Mouse (Mus musculus): ENCODE measurements around the gene Bicdl1. TPM values are rescaled to one million over a fixed set of nuclear protein-coding genes. Genes with fewer than 3 reads are reported as not detected.
A peak's percentile ranks its signal among the peaks of the same experiment; 100 is the strongest.

Gene Bicdl1
- polyA plus RNA-seq, 1 experiment from 2014 or later, result 13.7 TPM

DNA sequence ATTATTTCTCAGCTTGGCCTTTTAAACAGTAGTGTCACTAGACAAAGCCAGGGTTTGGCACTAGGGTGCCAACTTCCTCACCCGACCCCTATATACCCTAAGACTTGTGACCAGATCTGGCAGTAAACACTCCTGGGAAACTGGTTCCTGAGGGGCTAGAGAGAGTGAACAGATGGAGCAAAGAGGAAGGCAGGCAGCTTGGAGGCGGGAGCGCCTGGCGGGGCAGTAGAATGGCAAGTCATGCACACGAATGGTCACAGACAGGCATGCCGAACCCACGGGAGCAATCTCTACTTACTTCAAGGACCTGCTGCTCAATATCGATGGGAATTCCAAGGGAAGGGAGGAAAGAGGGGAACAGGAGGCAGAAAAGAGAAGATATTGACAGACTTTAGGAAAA, 59.6 kb downstream of the Bicdl1 start:
- no peak overlapping the region for H3K4me2 ChIP-seq (ENCODE audit: low read depth, low read length)
- WGBS, result 67% methylated on average over 8 of the region's 8 CpGs
- no peak overlapping the region for H3K27ac ChIP-seq (replicated peaks; ENCODE audit: low read depth, low read length)
- H3K9ac ChIP-seq (ENCODE audit: low read depth, low read length), result no peak overlapping the region
- DNase-seq (ENCODE audit: low spot score) (no peak), ATAC-seq (ENCODE audit: low read depth) (no peak)
- H3K9me3 ChIP-seq (ENCODE audit: control insufficient read depth, low read length), result no peaks in the 10 kb centered on the region
- no peak overlapping the region for H3K4me3 ChIP-seq (ENCODE audit: low read depth, low read length)
- H3K4me1 ChIP-seq (ENCODE audit: control insufficient read depth, insufficient read depth, low read length), result no peaks in the 10 kb centered on the region
- H3K27me3 ChIP-seq (replicated peaks; ENCODE audit: control insufficient read depth, insufficient read depth, low read length), result no peaks in the 10 kb centered on the region
- H3K36me3 ChIP-seq (ENCODE audit: control insufficient read depth, insufficient read depth, low read length), result no peaks in the 10 kb centered on the region

- Histone ChIP-seq H3K9me3 (ENCODE audit: control insufficient read depth, low read length) (no peaks in the 10 kb centered on the region), H3K9ac (ENCODE audit: low read depth, low read length) (no peak overlapping the region), H3K4me3 (ENCODE audit: low read depth, low read length) (no peak overlapping the region), H3K4me2 (ENCODE audit: low read depth, low read length) (no peak overlapping the region), H3K36me3 (ENCODE audit: control insufficient read depth, insufficient read depth, low read length) (no peaks in the 10 kb centered on the region), H3K27me3 (replicated peaks; ENCODE audit: control insufficient read depth, insufficient read depth, low read length) (no peaks in the 10 kb centered on the region), H3K4me1 (ENCODE audit: control insufficient read depth, insufficient read depth, low read length) (no peaks in the 10 kb centered on the region), H3K27ac (replicated peaks; ENCODE audit: low read depth, low read length) (no peak overlapping the region)
- DNase-seq (ENCODE audit: low spot score) (no peak), ATAC-seq (ENCODE audit: low read depth) (no peak)
- 61% methylated on average over 2 of the region's 2 CpGs for WGBS
Measured at GRCm38 (mm10) chr5:115670406-115670805, 61.0 kb downstream of the Bicdl1 start.

DNA sequence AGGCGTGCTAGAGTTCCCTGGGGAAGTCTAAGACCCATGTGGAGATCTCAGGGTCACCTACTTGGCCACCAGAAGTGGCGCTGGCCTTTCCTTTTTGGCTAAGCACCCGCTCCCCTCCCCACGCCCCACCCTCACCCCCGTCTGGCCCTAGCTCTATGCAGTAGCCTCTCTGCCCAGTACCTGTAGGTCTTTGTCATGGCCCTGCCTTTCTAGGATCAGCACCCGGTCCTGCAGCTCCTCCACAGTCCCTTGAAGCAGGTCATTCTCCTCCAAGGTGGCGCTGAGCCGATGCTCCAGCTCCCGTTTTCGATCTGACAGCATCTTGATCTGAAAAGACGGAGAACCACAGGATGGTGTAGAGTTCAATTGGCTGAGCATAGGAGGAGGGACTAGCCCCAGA, 61.4 kb downstream of the Bicdl1 start:
- Histone ChIP-seq H3K4me2 (ENCODE audit: low read depth, low read length) (no peak overlapping the region), H3K4me3 (ENCODE audit: low read depth, low read length) (no peak overlapping the region), H3K36me3 (ENCODE audit: control insufficient read depth, insufficient read depth, low read length) (no peaks in the 10 kb centered on the region), H3K9ac (ENCODE audit: low read depth, low read length) (no peak overlapping the region), H3K27ac (replicated peaks; ENCODE audit: low read depth, low read length) (no peak overlapping the region), H3K4me1 (ENCODE audit: control insufficient read depth, insufficient read depth, low read length) (no peaks in the 10 kb centered on the region), H3K27me3 (replicated peaks; ENCODE audit: control insufficient read depth, insufficient read depth, low read length) (no peaks in the 10 kb centered on the region), H3K9me3 (ENCODE audit: control insufficient read depth, low read length) (no peaks in the 10 kb centered on the region)
- ATAC-seq (ENCODE audit: low read depth), result no peak
- DNase-seq (ENCODE audit: low spot score), result no peak
- WGBS, result 91% methylated on average over 11 of the region's 11 CpGs

- Histone ChIP-seq H3K4me1 (ENCODE audit: control insufficient read depth, insufficient read depth, low read length) (no peaks in the 10 kb centered on the region), H3K36me3 (ENCODE audit: control insufficient read depth, insufficient read depth, low read length) (no peaks in the 10 kb centered on the region), H3K9ac (ENCODE audit: low read depth, low read length) (no peak overlapping the region), H3K4me3 (ENCODE audit: low read depth, low read length) (no peak overlapping the region), H3K4me2 (ENCODE audit: low read depth, low read length) (no peak overlapping the region), H3K9me3 (ENCODE audit: control insufficient read depth, low read length) (no peaks in the 10 kb centered on the region), H3K27me3 (replicated peaks; ENCODE audit: control insufficient read depth, insufficient read depth, low read length) (no peaks in the 10 kb centered on the region), H3K27ac (replicated peaks; ENCODE audit: low read depth, low read length) (no peak overlapping the region)
- DNase-seq (ENCODE audit: low spot score) (no peak), ATAC-seq (ENCODE audit: low read depth) (no peak)
- WGBS, result 83% methylated on average over 12 of the region's 12 CpGs
Measured at GRCm38 (mm10) chr5:115668986-115669385, 62.4 kb downstream of the Bicdl1 start.

DNA sequence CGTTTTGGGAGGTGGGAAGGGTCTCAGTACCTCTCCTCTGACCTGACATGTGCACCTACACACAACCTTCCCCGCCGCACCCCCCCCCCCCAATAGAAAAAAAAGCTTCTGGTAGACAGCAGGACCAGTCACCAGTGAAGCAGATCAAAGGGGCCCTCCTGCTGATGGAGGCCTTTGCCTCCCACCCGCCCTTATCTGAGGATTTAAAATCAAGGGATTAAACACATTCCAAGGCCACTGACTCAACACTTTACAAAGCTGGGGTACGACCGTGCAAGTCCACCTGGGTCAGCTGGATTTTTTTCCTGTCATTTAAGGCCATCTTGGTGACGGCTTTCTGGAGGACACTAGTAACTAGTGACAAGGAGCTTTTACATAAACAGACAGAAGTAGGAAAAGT, 63.5 kb downstream of the Bicdl1 start:
- no peaks in the 10 kb centered on the region for H3K27me3 ChIP-seq (replicated peaks; ENCODE audit: control insufficient read depth, insufficient read depth, low read length)
- H3K4me1 ChIP-seq (ENCODE audit: control insufficient read depth, insufficient read depth, low read length), result no peaks in the 10 kb centered on the region
- H3K9me3 ChIP-seq (ENCODE audit: control insufficient read depth, low read length), result no peaks in the 10 kb centered on the region
- H3K4me3 ChIP-seq (ENCODE audit: low read depth, low read length), result no peak overlapping the region
- no peak for DNase-seq (ENCODE audit: low spot score)
- WGBS, result 24% methylated on average over 5 of the region's 7 CpGs
- no peak overlapping the region for H3K4me2 ChIP-seq (ENCODE audit: low read depth, low read length)
- H3K36me3 ChIP-seq (ENCODE audit: control insufficient read depth, insufficient read depth, low read length), result no peaks in the 10 kb centered on the region
- no peak overlapping the region for H3K9ac ChIP-seq (ENCODE audit: low read depth, low read length)
- no peak for ATAC-seq (ENCODE audit: low read depth)
- no peak overlapping the region for H3K27ac ChIP-seq (replicated peaks; ENCODE audit: low read depth, low read length)

DNA sequence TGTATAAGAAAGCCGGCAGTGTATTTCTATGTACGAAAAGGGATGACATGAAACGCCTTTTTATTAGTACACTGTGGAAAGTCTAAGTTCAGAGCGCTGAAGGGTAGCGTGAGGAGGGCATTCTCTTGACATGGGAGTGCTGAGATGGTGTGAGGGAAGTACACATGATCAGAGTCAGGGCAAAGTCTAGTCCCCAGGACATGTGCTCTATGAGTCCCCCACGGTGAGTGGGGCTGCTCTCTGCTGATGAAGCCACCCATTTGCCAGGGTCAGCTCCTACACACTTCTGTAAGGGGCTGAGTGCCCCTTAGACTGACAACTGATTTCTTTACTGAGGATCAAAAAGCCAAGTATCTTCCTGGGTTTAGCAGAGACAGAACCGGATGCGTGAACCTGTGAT, 64.2 kb downstream of the Bicdl1 start:
- Histone ChIP-seq H3K27me3 (replicated peaks; ENCODE audit: control insufficient read depth, insufficient read depth, low read length) (no peaks in the 10 kb centered on the region), H3K4me3 (ENCODE audit: low read depth, low read length) (no peak overlapping the region), H3K4me2 (ENCODE audit: low read depth, low read length) (no peak overlapping the region), H3K27ac (replicated peaks; ENCODE audit: low read depth, low read length) (no peak overlapping the region), H3K9me3 (ENCODE audit: control insufficient read depth, low read length) (no peaks in the 10 kb centered on the region), H3K4me1 (ENCODE audit: control insufficient read depth, insufficient read depth, low read length) (no peaks in the 10 kb centered on the region), H3K36me3 (ENCODE audit: control insufficient read depth, insufficient read depth, low read length) (no peaks in the 10 kb centered on the region), H3K9ac (ENCODE audit: low read depth, low read length) (no peak overlapping the region)
- no peak for ATAC-seq (ENCODE audit: low read depth)
- DNase-seq (ENCODE audit: low spot score), result no peak
- WGBS, result 77% methylated on average over 8 of the region's 8 CpGs

DNA sequence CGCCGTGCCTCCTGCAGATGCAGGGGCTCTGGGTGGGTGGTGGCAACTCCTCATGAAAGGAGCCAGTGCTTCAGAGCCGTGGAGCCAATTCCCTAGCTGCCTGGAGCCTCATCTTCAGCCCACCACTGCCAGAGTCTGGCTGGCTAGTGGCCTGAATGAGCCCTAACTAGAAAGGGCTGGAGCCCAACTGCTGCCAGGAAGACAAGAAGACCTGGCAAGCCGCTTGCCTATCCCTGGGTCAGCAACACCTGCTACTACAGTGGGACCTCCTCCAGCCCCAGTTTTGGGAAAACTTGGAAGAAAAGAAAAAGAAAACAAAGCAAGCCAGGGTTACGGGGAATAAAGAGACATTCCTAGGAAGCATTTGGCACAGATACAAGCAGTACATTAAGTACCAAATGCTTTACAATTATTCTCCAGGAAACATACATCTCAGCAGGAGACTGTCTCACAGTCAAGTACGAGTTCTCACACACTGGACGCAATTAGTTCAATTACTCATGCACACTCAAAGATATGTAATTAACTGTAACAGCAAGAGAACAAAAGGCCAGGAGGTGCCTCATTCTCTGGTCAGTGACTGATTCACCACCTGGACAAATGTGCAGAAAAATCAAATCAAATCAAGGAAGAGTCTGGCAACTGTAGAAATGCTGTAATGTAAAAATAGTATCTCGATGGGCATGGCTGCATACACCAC, 64.9 kb downstream of the Bicdl1 start:
- ATAC-seq (ENCODE audit: low read depth) (peak; percentile 30; the same call in 1 of the 2 replicates), DNase-seq (ENCODE audit: low spot score) (peak; percentile 35)
- H3K4me2 ChIP-seq (ENCODE audit: low read depth, low read length), result no peak overlapping the region
- H3K9me3 ChIP-seq (ENCODE audit: control insufficient read depth, low read length), result no peaks in the 10 kb centered on the region
- no peaks in the 10 kb centered on the region for H3K4me1 ChIP-seq (ENCODE audit: control insufficient read depth, insufficient read depth, low read length)
- no peak overlapping the region for H3K9ac ChIP-seq (ENCODE audit: low read depth, low read length)
- no peak overlapping the region for H3K27ac ChIP-seq (replicated peaks; ENCODE audit: low read depth, low read length)
- no peaks in the 10 kb centered on the region for H3K36me3 ChIP-seq (ENCODE audit: control insufficient read depth, insufficient read depth, low read length)
- H3K27me3 ChIP-seq (replicated peaks; ENCODE audit: control insufficient read depth, insufficient read depth, low read length), result no peaks in the 10 kb centered on the region
- 58% methylated on average over 8 of the region's 8 CpGs for WGBS
- no peak overlapping the region for H3K4me3 ChIP-seq (ENCODE audit: low read depth, low read length)

DNA sequence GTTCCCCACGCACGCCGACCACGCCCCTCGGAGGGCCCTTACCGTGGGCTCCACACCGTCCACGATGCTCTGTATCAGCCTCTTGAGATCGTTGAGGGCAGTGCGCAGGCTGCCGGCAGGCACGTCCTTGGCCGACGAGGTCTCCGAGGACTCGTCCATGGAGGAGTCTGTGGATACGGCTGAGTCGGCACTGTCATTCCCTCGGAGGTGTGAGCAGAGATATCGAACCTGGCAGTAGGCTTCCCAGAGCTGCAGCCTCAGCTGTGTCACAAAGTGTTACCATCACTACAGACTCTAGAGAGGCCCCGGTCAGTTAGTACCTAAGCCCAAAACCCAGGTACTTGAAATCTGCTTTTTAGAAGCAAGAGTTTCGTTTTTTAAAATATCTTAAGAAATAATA, 68.8 kb downstream of the Bicdl1 start:
- H3K27me3 ChIP-seq (replicated peaks; ENCODE audit: control insufficient read depth, insufficient read depth, low read length), result no peaks in the 10 kb centered on the region
- H3K4me1 ChIP-seq (ENCODE audit: control insufficient read depth, insufficient read depth, low read length), result no peaks in the 10 kb centered on the region
- no peaks in the 10 kb centered on the region for H3K9me3 ChIP-seq (ENCODE audit: control insufficient read depth, low read length)
- no peak overlapping the region for H3K4me3 ChIP-seq (ENCODE audit: low read depth, low read length)
- no peaks in the 10 kb centered on the region for H3K36me3 ChIP-seq (ENCODE audit: control insufficient read depth, insufficient read depth, low read length)
- ATAC-seq (ENCODE audit: low read depth) (no peak), DNase-seq (ENCODE audit: low spot score) (no peak)
- H3K9ac ChIP-seq (ENCODE audit: low read depth, low read length), result no peak overlapping the region
- 83% methylated on average over 22 of the region's 22 CpGs for WGBS
- no peak overlapping the region for H3K27ac ChIP-seq (replicated peaks; ENCODE audit: low read depth, low read length)
- no peak overlapping the region for H3K4me2 ChIP-seq (ENCODE audit: low read depth, low read length)

DNA sequence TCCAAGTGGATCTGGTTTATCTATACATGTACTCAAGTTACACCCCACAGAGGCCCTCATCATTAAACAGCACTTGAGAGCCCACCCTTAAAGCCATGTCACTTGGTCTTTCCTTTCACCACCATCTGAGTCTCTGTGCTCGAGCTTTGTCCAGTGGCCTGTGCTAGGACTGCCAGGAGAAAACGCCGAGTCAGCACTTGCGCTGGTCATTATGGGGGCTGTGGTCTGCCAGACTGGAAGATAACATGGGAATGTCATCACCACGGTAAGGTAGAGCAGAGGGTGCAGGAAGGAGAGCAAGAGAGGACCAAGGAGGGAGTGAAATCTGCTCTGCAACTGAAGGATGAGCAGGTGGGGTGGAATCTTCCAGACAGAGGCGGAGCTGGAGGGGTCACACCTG, 73.1 kb downstream of the Bicdl1 start:
- WGBS, result 88% methylated on average over 6 of the region's 6 CpGs

More for the DNA sequence above, 73.1 kb downstream of the Bicdl1 start:
- ATAC-seq (ENCODE audit: low read depth), result no peak
- H3K4me2 ChIP-seq (ENCODE audit: low read depth, low read length), result no peak overlapping the region
- H3K9me3 ChIP-seq (ENCODE audit: control insufficient read depth, low read length), result no peaks in the 10 kb centered on the region
- H3K36me3 ChIP-seq (ENCODE audit: control insufficient read depth, insufficient read depth, low read length), result no peaks in the 10 kb centered on the region
- H3K27ac ChIP-seq (replicated peaks; ENCODE audit: low read depth, low read length), result no peak overlapping the region
- H3K4me1 ChIP-seq (ENCODE audit: control insufficient read depth, insufficient read depth, low read length), result no peaks in the 10 kb centered on the region
- H3K4me3 ChIP-seq (ENCODE audit: low read depth, low read length), result no peak overlapping the region
- H3K9ac ChIP-seq (ENCODE audit: low read depth, low read length), result no peak overlapping the region
- DNase-seq (ENCODE audit: low spot score), result no peak
- H3K27me3 ChIP-seq (replicated peaks; ENCODE audit: control insufficient read depth, insufficient read depth, low read length), result no peaks in the 10 kb centered on the region
